Mouse (Mus musculus): ENCODE data around the gene Lingo1.

DNA sequence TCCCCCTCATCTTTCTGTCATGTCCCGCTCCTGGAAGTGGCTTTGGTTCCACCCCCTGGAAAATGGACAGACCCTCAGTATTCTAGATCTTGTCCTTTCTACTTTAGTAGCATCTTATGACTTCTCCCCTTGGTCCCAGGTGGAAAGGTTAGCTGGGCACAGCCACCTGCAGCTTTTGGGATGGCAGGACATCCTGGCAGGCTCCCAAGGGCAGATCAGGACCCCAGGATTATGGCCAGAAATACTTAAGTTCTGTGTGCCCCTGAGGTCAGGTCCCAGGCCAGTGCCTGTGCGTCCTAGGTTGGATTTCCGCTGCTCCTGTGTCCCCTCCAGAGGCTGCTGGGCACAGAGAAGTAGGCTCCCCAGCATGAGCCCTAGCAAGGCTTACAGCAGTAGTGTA, 180.2 kb downstream of the Lingo1 start:
- no peak for TF ChIP-seq ZKSCAN1 (IDR thresholded peaks at IDR 0.05; ENCODE audit: borderline replicate concordance, low read depth, low read length)
- no peak for TF ChIP-seq CTCF (conservative IDR thresholded peaks at IDR 0.05 in 1 of 2, IDR thresholded peaks at IDR 0.05 in 1 of 2; ENCODE audit: low read depth in 2 of 2, low read length in 2 of 2)
- no peak for TF ChIP-seq HCFC1 (IDR thresholded peaks at IDR 0.05; ENCODE audit: low read depth, low read length)
- no peak for TF ChIP-seq RAD21 (IDR thresholded peaks at IDR 0.05; ENCODE audit: low read depth, low read length)
- TF ChIP-seq CHD2 (IDR thresholded peaks at IDR 0.05; ENCODE audit: low read length), result no peak
- no peak for TF ChIP-seq POLR2A (IDR thresholded peaks at IDR 0.05; ENCODE audit: low read depth, low read length)
